Mouse (Mus musculus) left cerebral cortex, adult 8-10 months (tissue): ENCODE results near the gene Slc1a2. TPM values are rescaled to one million over a fixed set of nuclear protein-coding genes. Genes with fewer than 3 reads are reported as not detected.

Experiments used
- DNase-seq, 2 experiments: peaks; one replicate each; pipeline ENCODE4 v3.0.0; 2022; ENCODE audit warnings: low spot score in 2 of 2
- total RNA-seq, 4 experiments: library from RNA; stranded (reverse); gene quantifications; 2 replicates each; pipeline ENCODE4 v1.2.4; 2022

Slc1a2 gene
- total RNA-seq, 4 experiments from 2014 or later, result 1,516 to 1,784 (median 1,611) TPM

- DNase-seq, result no peak
Observed at GRCm38 (mm10) chr2:102760284-102761072, 102.0 kb downstream of the Slc1a2 start.

GRCm38 (mm10) chr2:102763176-102763575 lies 104.7 kb downstream of the Slc1a2 start:
- no peak for DNase-seq

GRCm38 (mm10) chr2:102763991-102764390 lies 105.5 kb downstream of the Slc1a2 start:
- no peak for DNase-seq

DNA sequence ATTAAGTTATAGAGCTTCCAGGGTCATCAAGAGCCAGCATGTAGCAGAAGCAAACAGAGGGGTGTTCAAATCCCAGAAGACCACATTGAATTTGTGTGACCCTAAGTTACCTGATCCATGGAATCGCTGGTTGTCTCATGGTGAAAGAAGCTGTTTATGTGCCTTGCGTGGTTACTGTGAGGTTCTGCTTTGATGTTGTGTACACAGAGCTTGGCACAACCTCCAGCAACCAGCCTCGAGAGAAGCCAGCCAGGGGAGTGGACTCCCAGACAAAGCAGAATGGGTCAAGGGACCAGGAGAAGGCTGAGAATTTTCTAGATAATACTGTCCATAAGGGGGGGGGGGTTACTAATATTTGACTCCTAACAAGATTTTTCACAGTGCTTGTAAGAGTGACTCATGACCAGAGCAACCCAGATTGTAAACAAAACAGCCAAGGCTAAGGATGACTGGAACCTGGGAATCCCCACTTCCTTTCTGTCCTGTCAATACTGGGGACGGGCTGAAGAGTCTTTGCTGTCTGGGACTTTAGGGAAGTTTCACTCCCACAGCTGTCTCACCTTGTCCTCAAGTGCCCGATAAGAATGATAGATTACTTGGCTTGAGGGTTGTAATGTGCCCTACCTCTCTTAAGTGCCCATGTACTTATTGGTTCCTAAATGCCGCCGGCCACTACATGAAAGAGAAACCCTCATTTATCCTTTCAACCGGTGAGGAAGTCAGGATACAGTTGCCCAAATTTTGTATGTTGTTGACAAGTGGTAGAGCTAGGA lies 106.3 kb downstream of the Slc1a2 start:
- no peak for DNase-seq

GRCm38 (mm10) chr2:102768267-102768666 lies 109.8 kb downstream of the Slc1a2 start:
- DNase-seq, result no peak

GRCm38 (mm10) chr2:102771304-102771703 lies 112.8 kb downstream of the Slc1a2 start:
- DNase-seq, result no peak

DNA sequence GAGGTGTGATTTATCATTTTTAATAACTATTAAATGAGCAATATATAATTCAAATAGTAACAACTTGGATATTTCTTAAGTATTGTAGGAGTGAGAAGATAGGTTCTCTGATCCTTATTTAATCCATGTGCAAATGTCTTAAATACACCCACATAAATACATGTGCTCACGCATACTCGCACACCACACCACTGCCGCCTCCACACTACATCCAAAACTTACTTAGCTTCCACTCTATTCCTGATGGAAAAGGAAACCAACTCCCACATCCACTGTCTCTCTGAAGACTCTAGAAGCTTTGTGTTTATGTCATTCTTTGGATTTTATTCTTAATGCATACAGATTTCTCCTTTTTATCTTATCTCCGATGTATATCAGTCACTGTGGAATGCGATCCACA lies 113.8 kb downstream of the Slc1a2 start:
- DNase-seq, result peak in 1 of 2 experiments; percentile 33

DNA sequence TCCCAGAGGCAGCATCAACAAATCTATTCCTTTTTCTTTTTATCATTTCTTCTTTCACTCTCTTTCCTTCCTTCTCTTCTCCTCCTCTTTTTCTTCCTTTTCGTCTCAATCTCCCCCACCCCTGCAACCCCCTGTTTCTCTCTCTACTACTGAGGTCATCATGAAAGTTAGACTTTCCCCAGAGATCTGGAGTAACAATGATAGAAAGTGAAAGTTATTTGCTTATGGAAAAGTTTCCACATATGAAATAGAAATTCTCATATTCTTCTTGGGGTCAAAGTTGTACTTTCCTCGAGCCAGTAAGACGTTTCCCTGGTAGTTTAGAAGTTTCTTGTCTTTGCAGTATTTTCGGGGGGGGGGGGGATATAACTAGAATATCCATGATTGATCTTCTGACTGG lies 116.2 kb downstream of the Slc1a2 start:
- no peak for DNase-seq

GRCm38 (mm10) chr2:102775561-102775960 lies 117.1 kb downstream of the Slc1a2 start:
- DNase-seq, result no peak

- no peak for DNase-seq
Observed at GRCm38 (mm10) chr2:102778208-102778607, 119.7 kb downstream of the Slc1a2 start.

DNA sequence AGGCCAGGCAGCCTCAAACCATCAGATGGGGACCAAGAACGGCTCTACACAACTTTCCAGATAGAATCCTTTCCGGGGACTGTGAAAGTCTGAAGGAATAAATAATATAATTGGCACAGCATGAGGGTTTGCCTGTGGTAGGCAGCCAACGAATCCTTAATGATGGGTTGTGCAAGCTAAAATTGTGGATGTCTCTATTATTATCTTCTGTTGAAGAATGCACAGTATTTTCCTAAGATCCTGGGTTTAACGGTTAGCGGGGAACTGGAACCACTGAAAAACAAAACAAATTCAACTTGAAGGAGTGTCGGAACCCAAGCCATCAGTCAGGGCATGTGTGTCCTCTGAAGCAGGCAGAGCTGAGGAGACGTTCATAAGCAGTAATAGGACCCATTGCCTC lies 124.3 kb downstream of the Slc1a2 start:
- no peak for DNase-seq

- DNase-seq, result no peak
Observed at GRCm38 (mm10) chr2:102785696-102786095, 127.2 kb downstream of the Slc1a2 start.

DNA sequence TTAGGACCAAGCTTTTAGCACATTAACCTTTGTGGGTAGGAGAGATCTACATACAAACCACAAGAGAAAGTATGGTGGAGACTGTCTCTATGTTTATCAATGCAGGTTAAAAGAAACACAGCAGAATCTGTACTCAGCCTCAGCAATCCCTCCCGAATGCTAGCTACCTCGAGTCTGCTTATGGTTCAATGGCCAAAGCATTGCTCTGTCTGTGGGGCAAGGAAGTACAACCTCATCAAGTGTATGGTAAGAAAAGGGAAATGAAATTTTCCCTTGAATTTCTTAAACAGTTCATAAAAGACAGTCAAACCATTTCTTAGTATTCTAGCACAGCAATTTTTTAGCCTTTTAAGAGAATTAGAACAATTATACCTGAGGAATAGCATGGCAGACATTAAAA lies 133.2 kb downstream of the Slc1a2 start:
- DNase-seq, result no peak

DNA sequence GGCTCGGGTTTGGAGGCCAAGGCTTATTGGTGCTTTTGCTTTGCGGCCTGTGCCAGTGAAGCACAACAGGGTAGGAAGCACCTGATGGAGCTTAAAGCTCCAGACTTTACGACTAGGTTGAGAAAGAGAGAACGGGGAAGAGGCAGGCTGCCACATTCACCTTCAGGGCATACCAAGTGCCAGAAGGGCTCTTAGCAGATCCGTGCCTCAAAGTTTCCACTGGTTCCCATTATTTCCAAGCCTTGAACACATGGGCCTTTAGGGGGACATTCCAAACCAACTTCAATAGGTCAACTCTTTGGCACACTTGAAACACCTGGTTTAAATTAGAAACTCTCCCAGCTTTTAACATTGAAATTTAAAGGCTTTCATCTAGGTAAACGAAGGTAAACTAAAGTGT lies 134.3 kb downstream of the Slc1a2 start:
- DNase-seq, result no peak

- DNase-seq, result no peak
Observed at GRCm38 (mm10) chr2:102795034-102795433, 136.6 kb downstream of the Slc1a2 start.

GRCm38 (mm10) chr2:102798149-102798548 lies 139.7 kb downstream of the Slc1a2 start:
- DNase-seq, result no peak

- DNase-seq, result no peak
Observed at GRCm38 (mm10) chr2:102801899-102802298, 143.4 kb downstream of the Slc1a2 start.

DNA sequence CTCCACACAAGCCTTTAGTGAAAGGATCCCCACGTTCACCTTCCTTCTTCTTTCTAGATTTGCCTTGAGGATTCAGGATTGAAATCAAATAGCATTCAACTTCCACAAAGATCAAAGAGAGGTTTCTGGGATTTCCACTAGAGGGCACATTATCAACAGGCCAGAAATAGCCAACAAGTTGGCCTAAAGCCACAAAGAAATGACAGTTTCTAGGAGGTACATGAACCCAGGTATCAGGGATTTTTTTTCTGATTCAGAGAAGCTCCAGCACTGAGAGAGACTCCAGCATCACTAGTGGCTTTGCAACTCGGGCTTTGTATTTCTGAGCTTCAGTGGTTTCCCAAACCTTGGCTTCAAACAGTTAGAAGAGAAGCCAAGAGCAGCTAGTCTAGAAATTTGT lies 145.7 kb downstream of the Slc1a2 start:
- no peak for DNase-seq

GRCm38 (mm10) chr2:102805283-102805682 lies 146.8 kb downstream of the Slc1a2 start:
- DNase-seq, result no peak

DNA sequence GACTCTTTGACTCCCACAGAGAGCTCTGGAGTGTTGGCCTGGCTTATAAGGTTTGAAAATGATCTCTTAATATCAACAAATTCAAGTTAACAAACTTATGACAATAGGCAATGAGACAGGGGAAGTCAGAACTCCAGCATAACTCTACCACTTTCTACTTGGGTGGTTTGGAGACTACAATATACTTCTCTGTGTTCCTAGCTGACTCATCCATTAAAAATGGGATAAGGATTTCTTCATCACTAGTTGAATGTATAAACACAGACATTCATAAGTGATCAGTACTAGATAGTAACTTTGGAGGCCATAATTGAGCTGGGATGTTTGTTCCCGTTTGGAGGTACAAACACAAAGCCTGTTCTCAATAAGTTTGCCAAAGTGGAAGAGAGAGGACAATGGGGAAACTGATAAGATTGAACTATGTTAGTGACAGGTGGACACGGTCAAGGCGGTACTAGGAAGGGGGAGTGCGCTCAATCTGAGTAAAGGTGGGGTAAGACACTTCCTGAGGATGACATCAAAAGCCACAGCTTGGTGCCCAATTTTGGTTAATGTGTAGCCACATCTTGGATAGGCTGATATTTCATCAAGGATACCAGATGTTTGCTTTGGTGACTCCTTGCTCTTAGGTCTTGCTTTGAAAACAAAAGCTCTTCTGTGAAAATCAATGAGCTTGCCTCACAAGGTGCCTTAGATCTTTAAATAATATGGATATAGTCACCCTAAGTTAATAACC lies 147.5 kb downstream of the Slc1a2 start:
- DNase-seq, result no peak

- DNase-seq, result no peak
Observed at GRCm38 (mm10) chr2:102807633-102808032, 149.2 kb downstream of the Slc1a2 start.

DNA sequence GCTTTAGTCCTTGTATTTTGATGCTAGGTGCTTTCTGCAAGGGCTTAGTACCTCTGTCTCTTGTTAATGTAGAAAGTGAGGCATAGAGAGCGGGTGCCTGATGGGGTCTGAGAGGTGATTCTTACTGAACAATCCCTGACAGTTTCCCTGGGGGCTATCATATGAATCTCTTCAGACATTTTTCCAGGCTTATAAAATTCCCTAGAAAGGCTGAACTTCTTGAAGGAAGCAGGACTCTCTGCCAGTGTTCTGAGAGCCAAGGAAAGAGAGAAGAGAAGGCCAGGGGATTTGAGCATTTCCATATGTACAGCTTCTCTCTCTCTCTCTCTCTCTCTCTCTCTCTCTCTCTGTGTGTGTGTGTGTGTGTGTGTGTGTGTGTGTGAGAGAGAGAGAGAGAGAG lies 151.0 kb downstream of the Slc1a2 start:
- no peak for DNase-seq
